Mouse (Mus musculus) ES-E14 (cell line): ENCODE results near the gene Hist1h3e. TPM values are rescaled to one million over a fixed set of nuclear protein-coding genes. Genes with fewer than 3 reads are reported as not detected.
"Not testable (repeated sequence)": the region's sequence is repeated elsewhere in the genome, so short reads cannot be mapped to it uniquely, and the experiment has no call there.

Experiments used
- DNase-seq: peaks from one replicate; pipeline ENCODE4 v3.0.0-alpha.2; 2013; ENCODE audit warnings: low read depth, low spot score
- H3K27ac ChIP-seq: 2 replicates; pipeline ENCODE4 v1.5.1; 2012; ENCODE audit warnings: low read depth, mild to moderate bottlenecking, low read length, moderate library complexity, mixed read lengths; ENCODE audit not compliant: poor library complexity, insufficient read depth, severe bottlenecking
- H3K36me3 ChIP-seq: 2 replicates; pipeline ENCODE4 v1.6.1; 2012; ENCODE audit warnings: mild to moderate bottlenecking, low read length, moderate library complexity, mixed read lengths; ENCODE audit not compliant: control insufficient read depth, poor library complexity, insufficient read depth, severe bottlenecking
- H3K4me1 ChIP-seq, 2 experiments: fragments of 150-350 bp in 1 of 2; sonication (generic) in 1 of 2; 2 replicates each; pipeline ENCODE4 v1.6.1; 2012; ENCODE audit warnings: low read length in 2 of 2, mild to moderate bottlenecking in 1 of 2, mixed read lengths in 1 of 2; ENCODE audit not compliant: control insufficient read depth in 2 of 2, insufficient read depth in 2 of 2, poor library complexity in 1 of 2
- H3K4me3 ChIP-seq, 2 experiments: fragments of 150-350 bp in 1 of 2; sonication (generic) in 1 of 2; 2 replicates each; pipeline ENCODE4 v1.5.1; 2012; ENCODE audit warnings: low read length in 2 of 2, low read depth in 1 of 2, mild to moderate bottlenecking in 1 of 2, mixed read lengths in 1 of 2; ENCODE audit not compliant: insufficient read depth in 1 of 2, poor library complexity in 1 of 2, severe bottlenecking in 1 of 2
- H3K9ac ChIP-seq: 2 replicates; pipeline ENCODE4 v1.6.1; 2012; ENCODE audit warnings: low read depth, mild to moderate bottlenecking, low read length, mixed read lengths; ENCODE audit not compliant: poor library complexity, insufficient read depth, severe bottlenecking
- H3K9me3 ChIP-seq: fragments of 150-350 bp; sonication (generic); 2 replicates; pipeline ENCODE4 v1.6.1; 2012; ENCODE audit warnings: low read depth, mild to moderate bottlenecking, low read length; ENCODE audit not compliant: control insufficient read depth, insufficient read depth
- CHD2 ChIP-seq: IDR thresholded peaks from 2 replicates; pipeline ENCODE4 v1.6.1; 2014; ENCODE audit warnings: mild to moderate bottlenecking, low read depth, low read length, inconsistent platforms
- HCFC1 ChIP-seq: IDR thresholded peaks from 2 replicates; pipeline ENCODE4 v1.6.1; 2012; ENCODE audit warnings: low read length, inconsistent platforms, borderline replicate concordance; ENCODE audit not compliant: insufficient read depth
- MAFK ChIP-seq: IDR thresholded peaks from 2 replicates; pipeline ENCODE4 v1.6.1; 2014; ENCODE audit warnings: mild to moderate bottlenecking, low read depth, low read length, inconsistent platforms; ENCODE audit not compliant: insufficient read depth
- ZC3H11A ChIP-seq: IDR thresholded peaks from 2 replicates; pipeline ENCODE4 v1.6.1; 2012; ENCODE audit warnings: low read depth, mild to moderate bottlenecking, inconsistent platforms, low read length, borderline replicate concordance
- ZNF384 ChIP-seq: IDR thresholded peaks from 2 replicates; pipeline ENCODE4 v1.6.1; 2012; ENCODE audit warnings: low read depth, low read length, inconsistent platforms
- in situ Hi-C, 2 experiments: fragments of 600-800 bp; cut with MboI; formaldehyde crosslinking; loops; one replicate each; pipeline ENCODE4 v1.15.1; 2025; ENCODE audit warnings: low sequenced_read_pairs in 2 of 2, inconsistent platforms in 1 of 2; ENCODE audit not compliant: unreplicated experiment in 2 of 2
- total RNA-seq: library from RNA; depleted of rRNA; stranded (reverse); fragments of 300-350 nt; gene quantifications from 2 replicates; pipeline ENCODE4 v1.2.3, GENCODE M21; 2012

The Hist1h3e gene
- total RNA-seq, 1 experiment: 864 TPM

GRCm38 (mm10) chr13:23564482-23564881, 2.3 kb upstream of the Hist1h3e start:
- H3K36me3 ChIP-seq: no peaks in the 10 kb centered on the region
- H3K27ac ChIP-seq: no peak overlapping the region
- DNase-seq: no peak
- peaks cover 0 to 5% of the 10 kb centered on the region in 2 experiments; a peak in 1 of 4 replicates for H3K4me1 ChIP-seq
- H3K4me3 ChIP-seq: no peak overlapping the region
- TF ChIP-seq ZC3H11A: no peak
- TF ChIP-seq HCFC1: no peak
- no peak for TF ChIP-seq ZNF384
- no peak for TF ChIP-seq CHD2
- in situ Hi-C loops: loop anchor here (25.0 kb wide), 2 partner anchors 1527 to 1827 kb away; partner anchors contain the start of genes Hist1h4j (in 2 of the 2), Hist1h2ag (in 1 of the 2), Hist1h2ah (in 1 of the 2) and Hist1h2bj (in 1 of the 2)
- no peak overlapping the region for H3K9ac ChIP-seq
- H3K9me3 ChIP-seq: no peaks in the 10 kb centered on the region

DNA sequence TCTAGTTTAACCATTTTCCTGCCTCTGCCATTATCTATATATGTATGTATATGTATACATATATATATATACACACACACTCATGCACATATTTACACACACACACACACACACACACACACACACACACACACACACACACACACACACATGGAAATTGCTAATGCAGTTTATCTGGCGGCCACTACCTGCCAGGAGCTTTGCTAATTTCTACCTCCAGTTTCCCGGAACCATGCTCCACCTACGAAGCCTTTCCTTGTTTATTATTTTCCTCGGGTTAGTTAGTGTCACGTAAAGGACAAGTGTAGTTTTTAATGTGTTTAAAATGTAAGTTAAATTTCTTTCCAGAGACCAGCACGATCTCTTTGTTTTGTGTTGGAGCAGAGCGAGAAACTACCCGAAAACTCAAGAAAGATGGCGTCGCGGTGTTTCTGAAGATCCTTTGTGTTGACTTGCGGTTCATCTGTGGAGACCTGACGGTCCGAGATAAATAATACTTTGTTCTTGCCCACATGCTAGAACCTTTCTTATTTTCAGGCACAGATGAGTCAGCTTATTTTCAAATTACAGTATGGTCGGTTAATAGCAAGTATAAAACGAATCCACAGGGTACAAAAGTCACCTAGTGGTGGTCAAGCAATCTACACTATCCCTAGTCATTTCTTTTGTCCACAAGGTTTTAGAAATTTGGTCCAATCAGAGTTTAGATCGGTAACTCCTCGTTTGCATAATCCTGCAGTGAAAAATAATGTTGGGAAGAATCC, 712 bp upstream of the Hist1h3e start:
- H3K4me1 ChIP-seq: peaks cover 0 to 5% of the 10 kb centered on the region in 2 experiments; a peak in 1 of 4 replicates
- in situ Hi-C loops: loop anchor here (25.0 kb wide), 2 partner anchors 1526 to 1826 kb away; partner anchors contain the start of genes Hist1h4j (in 2 of the 2), Hist1h2ag (in 1 of the 2), Hist1h2ah (in 1 of the 2) and Hist1h2bj (in 1 of the 2)
- H3K27ac ChIP-seq: peak overlapping the region; percentile 93
- no peaks in the 10 kb centered on the region for H3K9me3 ChIP-seq
- no peak for DNase-seq
- no peaks in the 10 kb centered on the region for H3K36me3 ChIP-seq
- peak overlapping the region; percentile 82 for H3K9ac ChIP-seq
- H3K4me3 ChIP-seq: peak overlapping the region; percentile 61 to 68
- TF ChIP-seq MAFK (peak; percentile 90), ZNF384 (no peak)

DNA sequence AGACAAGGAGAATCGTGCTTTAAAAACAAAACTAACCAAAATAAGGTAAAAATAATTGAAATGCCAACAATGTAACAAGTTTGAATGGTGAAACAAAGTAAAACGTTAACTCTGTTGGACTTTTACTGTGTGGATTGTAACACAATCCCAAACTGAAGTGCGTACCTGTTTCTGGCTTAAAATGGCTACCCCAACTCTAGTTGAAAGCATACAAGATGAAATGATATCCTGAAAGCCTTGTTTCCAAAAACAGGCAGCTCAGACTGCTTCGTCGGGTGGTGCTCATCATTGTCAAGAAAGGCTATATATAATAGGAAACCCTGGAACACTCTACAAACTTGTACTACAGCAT, 662 bp downstream of the Hist1h3e start:
- peak overlapping the region; percentile 86; the same call in 1 of the 2 replicates for H3K27ac ChIP-seq
- H3K36me3 ChIP-seq, H3K9me3 ChIP-seq, H3K4me1 ChIP-seq, DNase-seq: not testable (repeated sequence)
- in situ Hi-C loops: loop anchor here (25.0 kb wide), 2 partner anchors 1524 to 1824 kb away; partner anchors contain the start of genes Hist1h4j (in 2 of the 2), Hist1h2ag (in 1 of the 2), Hist1h2ah (in 1 of the 2) and Hist1h2bj (in 1 of the 2)
- H3K9ac ChIP-seq: 0 out of 2 replicates have a peak overlapping the region, but pooled peaks have one; percentile 74
- H3K4me3 ChIP-seq: peak overlapping the region; percentile 55 to 65

- H3K9me3 ChIP-seq, DNase-seq, H3K4me3 ChIP-seq, H3K4me1 ChIP-seq, H3K36me3 ChIP-seq: not testable (repeated sequence)
- in situ Hi-C loops: loop anchor here (25.0 kb wide), 2 partner anchors 1523 to 1823 kb away; partner anchors contain the start of genes Hist1h4j (in 2 of the 2), Hist1h2ag (in 1 of the 2), Hist1h2ah (in 1 of the 2) and Hist1h2bj (in 1 of the 2)
- Histone ChIP-seq H3K27ac (peak overlapping the region; percentile 69; the same call in 1 of the 2 replicates), H3K9ac (peak overlapping the region; percentile 48; the same call in 1 of the 2 replicates)
These were observed 1.5 kb downstream of the Hist1h3e start for GRCm38 (mm10) chr13:23560699-23561098.

- Histone ChIP-seq H3K4me3 (no peak overlapping the region), H3K36me3 (no peaks in the 10 kb centered on the region), H3K9me3 (no peaks in the 10 kb centered on the region), H3K9ac (peak overlapping the region; percentile 43; the same call in 1 of the 2 replicates), H3K27ac (peak overlapping the region; percentile 62; the same call in 1 of the 2 replicates), H3K4me1 (0 out of 4 replicates have a peak, but pooled peaks cover 0 to 2% of the 10 kb centered on the region in 2 experiments)
- in situ Hi-C loops: loop anchor here (10.0 to 25.0 kb wide), 3 partner anchors 188 to 1820 kb away; partner anchors contain the start of genes Hist1h4j (in 2 of the 2), Hist1h2ag (in 1 of the 2), Hist1h2ah (in 1 of the 2) and Hist1h2bb (in 1 of the 2)
- TF ChIP-seq MAFK (no peak), CHD2 (no peak), HCFC1 (no peak), ZC3H11A (no peak), ZNF384 (no peak)
- DNase-seq: no peak
These were observed 5.3 kb downstream of the Hist1h3e start for GRCm38 (mm10) chr13:23556906-23557305.
